20 mouse cellular contexts compared by ENCODE assay signal in genomic region chr8:61298828-61299227, GRCm38 (mm10).
DNase-seq lines count a peak whose midpoint lies in the region; ATAC-seq and TF ChIP-seq lines count a peak whose summit lies in the region.
"Had no signal": no experiment of that assay in that cellular context is flagged by ENCODE, and none has a peak within 500 bp of the region (broad histone marks: within the 10 kb centered on the region; RNA-seq: fewer than 3 reads in every experiment).

No protein-coding gene starts in this region.

- H3K27ac ChIP-seq in layer of hippocampus, adult 2 months = peak overlapping the region; percentile 36; the same call in 1 of the 2 replicates
- H3K27ac ChIP-seq in midbrain, postnatal 0 days (ENCODE audit: low read depth, low read length) = peak overlapping the region; percentile 43; the same call in 1 of the 2 replicates
- no peak overlapping the region for H3K27ac ChIP-seq in midbrain, embryonic 13.5 days
- no peak overlapping the region for H3K27ac ChIP-seq in liver, embryonic 11.5 days (ENCODE audit: low read depth, low read length)
- H3K27ac ChIP-seq: embryonic facial prominence, embryonic 10.5 days had no signal

- no peaks in the 10 kb centered on the region for H3K4me1 ChIP-seq in midbrain, postnatal 0 days (ENCODE audit: insufficient read depth, low read length)
- H3K4me1 ChIP-seq in midbrain, embryonic 13.5 days (replicated peaks) = peaks cover 38% of the 10 kb centered on the region
- no peaks in the 10 kb centered on the region for H3K4me1 ChIP-seq in liver, embryonic 11.5 days (replicated peaks; ENCODE audit: control insufficient read depth, insufficient read depth, low read length)

- H3K27me3 ChIP-seq in midbrain, postnatal 0 days (ENCODE audit: insufficient read depth, low read length) = no peaks in the 10 kb centered on the region
- H3K27me3 ChIP-seq in midbrain, embryonic 13.5 days = no peaks in the 10 kb centered on the region
- no peaks in the 10 kb centered on the region for H3K27me3 ChIP-seq in liver, embryonic 11.5 days (replicated peaks; ENCODE audit: control insufficient read depth, insufficient read depth, low read length)
- H3K27me3 ChIP-seq: embryonic facial prominence, embryonic 12.5 days had no signal

- no peaks in the 10 kb centered on the region for H3K9me3 ChIP-seq in midbrain, postnatal 0 days (ENCODE audit: low read length)
- H3K9me3 ChIP-seq in midbrain, embryonic 13.5 days = no peaks in the 10 kb centered on the region
- H3K9me3 ChIP-seq in liver, embryonic 11.5 days (ENCODE audit: control insufficient read depth, low read length) = no peaks in the 10 kb centered on the region
- H3K9me3 ChIP-seq: embryonic facial prominence, embryonic 10.5 days; embryonic facial prominence, embryonic 12.5 days had no signal

- no peaks in the 10 kb centered on the region for H3K36me3 ChIP-seq in midbrain, postnatal 0 days (ENCODE audit: insufficient read depth, low read length)
- H3K36me3 ChIP-seq in midbrain, embryonic 13.5 days = no peaks in the 10 kb centered on the region
- H3K36me3 ChIP-seq in liver, embryonic 11.5 days (ENCODE audit: control insufficient read depth, insufficient read depth, low read length) = no peaks in the 10 kb centered on the region
- H3K36me3 ChIP-seq: embryonic facial prominence, embryonic 10.5 days; embryonic facial prominence, embryonic 12.5 days had no signal

- WGBS in midbrain, postnatal 0 days = 54% methylated on average over 4 of the region's 4 CpGs
- 60% methylated on average over 4 of the region's 4 CpGs for WGBS in midbrain, embryonic 13.5 days
- 75% methylated on average over 4 of the region's 4 CpGs for WGBS in liver, embryonic 11.5 days

- no peak overlapping the region for H3K4me2 ChIP-seq in midbrain, postnatal 0 days (ENCODE audit: low read depth, low read length, poor library complexity, severe bottlenecking)
- no peak overlapping the region for H3K4me2 ChIP-seq in midbrain, embryonic 13.5 days (replicated peaks)
- no peak overlapping the region for H3K4me2 ChIP-seq in liver, embryonic 11.5 days
- H3K4me2 ChIP-seq: embryonic facial prominence, embryonic 12.5 days had no signal

- no peak overlapping the region for H3K9ac ChIP-seq in midbrain, postnatal 0 days (replicated peaks; ENCODE audit: low read length, poor library complexity, severe bottlenecking)
- H3K9ac ChIP-seq in midbrain, embryonic 13.5 days (replicated peaks) = no peak overlapping the region
- no peak overlapping the region for H3K9ac ChIP-seq in liver, embryonic 11.5 days (ENCODE audit: low read depth, low read length)
- H3K9ac ChIP-seq: embryonic facial prominence, embryonic 12.5 days; forebrain, postnatal 0 days had no signal

- TF ChIP-seq CTCF in layer of hippocampus, adult 2 months (conservative IDR thresholded peaks at IDR 0.05) = no peak
- no peak for TF ChIP-seq CTCF in midbrain, postnatal 0 days (IDR thresholded peaks at IDR 0.05)

- no peak overlapping the region for H3K4me3 ChIP-seq in layer of hippocampus, adult 2 months
- no peak overlapping the region for H3K4me3 ChIP-seq in midbrain, postnatal 0 days (ENCODE audit: low read depth, low read length)
- no peak overlapping the region for H3K4me3 ChIP-seq in midbrain, embryonic 13.5 days (replicated peaks)
- no peak overlapping the region for H3K4me3 ChIP-seq in liver, embryonic 11.5 days (ENCODE audit: low read depth, low read length)
- H3K4me3 ChIP-seq: embryonic facial prominence, embryonic 10.5 days; embryonic facial prominence, embryonic 12.5 days had no signal

- DNase-seq in frontal cortex, postnatal 10 days (ENCODE audit: low spot score in 2 of 2) = no peak
- DNase-seq in layer of hippocampus, adult 2 months (ENCODE audit: low spot score in 2 of 2) = no peak
- DNase-seq in layer of hippocampus, adult 18-20 months (ENCODE audit: low spot score in 2 of 2) = no peak
- no peak for DNase-seq in midbrain, postnatal 0 days (ENCODE audit: low spot score)
- DNase-seq in liver, embryonic 11.5 days (ENCODE audit: low spot score) = no peak
- DNase-seq: adrenal gland, adult 2 months; adrenal gland, postnatal 10 days; adrenal gland, postnatal 25 days; cerebellum, adult 11 months; cerebellum, adult 18-20 months; cerebellum, adult 8-10 months; cerebellum, adult 9-11 months; cerebellum, postnatal 14 days; cerebellum, postnatal 36 days; forebrain, postnatal 0 days had no signal

- peak; percentile 81 for ATAC-seq in frontal cortex, adult (ENCODE audit: low TSS enrichment)
- ATAC-seq in midbrain, postnatal 0 days (ENCODE audit: low FRiP score) = no peak
- no peak for ATAC-seq in midbrain, embryonic 13.5 days
- no peak for ATAC-seq in liver, embryonic 11.5 days (replicated peaks; ENCODE audit: low FRiP score)
- ATAC-seq: forebrain, embryonic 14.5 days; forebrain, postnatal 0 days had no signal

Comparison
In these comparisons a context has a peak if more than half of its experiments do, and no peak if none do; other contexts are left out.
1. H3K27ac ChIP-seq: peak in layer of hippocampus, adult 2 months (single experiment) and midbrain, postnatal 0 days (single experiment); none in midbrain, embryonic 13.5 days (single experiment) and liver, embryonic 11.5 days (single experiment).